13 mouse cellular contexts compared by ENCODE assay signal in the genomic region with DNA sequence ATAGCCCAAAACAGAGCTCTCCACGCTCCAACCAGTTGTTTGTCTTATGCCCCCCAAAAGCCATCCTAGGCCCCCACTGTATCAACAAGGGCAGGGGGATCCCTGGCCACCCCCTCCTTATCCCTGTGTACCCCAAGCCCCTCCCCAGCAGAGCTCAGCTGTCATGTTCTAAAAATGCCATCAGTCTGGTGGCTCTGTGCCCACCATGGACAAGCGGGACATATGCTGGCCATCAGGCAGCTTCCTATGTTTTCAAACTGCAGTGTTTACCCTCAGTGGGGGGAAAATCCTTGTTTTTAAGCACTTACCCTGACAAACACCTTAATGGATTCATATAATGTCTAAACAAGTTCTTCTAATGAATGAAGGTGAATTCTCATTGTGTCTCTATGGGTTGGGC.
"Had no signal": no experiment of that assay in that cellular context is flagged by ENCODE, and none has a peak within 500 bp of the region (broad histone marks: within the 10 kb centered on the region; RNA-seq: fewer than 3 reads in every experiment).

No protein-coding gene starts in this region.

- ATAC-seq: lung, postnatal 0 days had no signal

- H3K4me1 ChIP-seq: liver, embryonic 15.5 days had no signal

- H3K27me3 ChIP-seq: liver, embryonic 15.5 days; midbrain, embryonic 13.5 days had no signal

- DNase-seq: kidney, postnatal 10 days; kidney, postnatal 4 days; lung, adult 2 months; lung, postnatal 36 days; right cerebral cortex, adult 18-20 months; thymus, postnatal 14 days had no signal

- H3K4me3 ChIP-seq: layer of hippocampus, adult 2 months; limb, embryonic 10.5 days; liver, embryonic 15.5 days; midbrain, embryonic 13.5 days had no signal

- H3K9ac ChIP-seq: liver, embryonic 15.5 days; midbrain, embryonic 13.5 days had no signal

- H3K36me3 ChIP-seq: limb, embryonic 10.5 days; liver, embryonic 15.5 days; midbrain, embryonic 13.5 days had no signal

- H3K27ac ChIP-seq: layer of hippocampus, adult 2 months; limb, embryonic 10.5 days; liver, embryonic 15.5 days; midbrain, embryonic 13.5 days; stomach, postnatal 0 days had no signal

- H3K9me3 ChIP-seq: limb, embryonic 10.5 days; liver, embryonic 15.5 days; midbrain, embryonic 13.5 days had no signal

- H3K4me2 ChIP-seq: liver, embryonic 11.5 days; liver, embryonic 15.5 days; midbrain, embryonic 13.5 days had no signal
